ENCODE assay signal across 23 mouse cellular contexts in the genomic region with DNA sequence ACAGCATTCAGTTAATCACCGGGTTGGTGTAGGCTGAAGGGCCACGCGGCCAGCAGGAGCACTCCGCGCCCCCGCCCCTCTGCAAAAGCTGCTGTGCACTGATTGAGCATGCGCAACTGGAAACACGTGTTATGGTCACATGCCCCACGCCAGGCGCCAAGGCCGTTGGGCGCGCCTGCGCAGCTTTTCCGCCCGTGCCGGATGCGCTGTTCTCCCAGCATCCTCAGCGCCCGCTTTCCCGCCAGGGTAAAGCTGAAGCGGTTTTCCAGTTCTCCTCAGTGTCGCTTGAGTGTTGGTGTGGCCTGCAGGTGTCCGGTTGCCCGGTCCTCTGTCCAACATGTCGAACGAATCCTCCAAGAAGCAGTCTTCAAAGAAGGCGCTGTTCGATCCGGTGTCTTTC. TPM values are rescaled to one million over a fixed set of nuclear protein-coding genes. Genes with fewer than 3 reads are reported as not detected.
DNase-seq lines count a peak whose midpoint lies in the region; ATAC-seq and TF ChIP-seq lines count a peak whose summit lies in the region.
"Had no signal": no experiment of that assay in that cellular context is flagged by ENCODE, and none has a peak within 500 bp of the region (broad histone marks: within the 10 kb centered on the region; RNA-seq: fewer than 3 reads in every experiment).

A gene (plus strand): TSS at position 201 of the 400 bp plus-strand sequence.

- H3K9ac ChIP-seq in hindbrain, embryonic 14.5 days: no peak within 1 kb of the TSS
- H3K9ac ChIP-seq in hindbrain, postnatal 0 days (replicated peaks; ENCODE audit: low read length): no peak within 1 kb of the TSS
- H3K9ac ChIP-seq in midbrain, postnatal 0 days (replicated peaks; ENCODE audit: low read length, poor library complexity, severe bottlenecking): no peak within 1 kb of the TSS
- H3K9ac ChIP-seq: embryonic facial prominence, embryonic 12.5 days; forebrain, embryonic 12.5 days; heart, embryonic 12.5 days; hindbrain, embryonic 15.5 days had no signal

- WGBS in hindbrain, embryonic 14.5 days: 92% methylated on average over 30 of the region's 30 CpGs
- WGBS in hindbrain, postnatal 0 days: 93% methylated on average over 30 of the region's 30 CpGs
- WGBS in midbrain, postnatal 0 days: 92% methylated on average over 30 of the region's 30 CpGs

- no peaks in the 10 kb centered on the region for H3K27me3 ChIP-seq in hindbrain, embryonic 14.5 days (ENCODE audit: control insufficient read depth, insufficient read depth, low read length)
- H3K27me3 ChIP-seq in hindbrain, postnatal 0 days (ENCODE audit: insufficient read depth, low read length): no peaks in the 10 kb centered on the region
- no peaks in the 10 kb centered on the region for H3K27me3 ChIP-seq in testis, adult 2 months (ENCODE audit: control insufficient read depth, insufficient read depth, low read length)
- no peaks in the 10 kb centered on the region for H3K27me3 ChIP-seq in midbrain, postnatal 0 days (ENCODE audit: insufficient read depth, low read length)
- H3K27me3 ChIP-seq: CH12.LX; embryonic facial prominence, embryonic 12.5 days; forebrain, embryonic 12.5 days; heart, embryonic 12.5 days; hindbrain, embryonic 15.5 days had no signal

- TF ChIP-seq POLR2A in testis, adult 2 months (IDR thresholded peaks at IDR 0.05; ENCODE audit: control insufficient read depth, low read depth, low read length): peak; percentile 97

- no peak for TF ChIP-seq CTCF in hindbrain, postnatal 0 days (IDR thresholded peaks at IDR 0.05; ENCODE audit: low read depth)
- TF ChIP-seq CTCF in testis, adult 2 months (IDR thresholded peaks at IDR 0.05; ENCODE audit: control insufficient read depth, insufficient read depth, insufficient replicate concordance, low read depth, low read length): no peak
- TF ChIP-seq CTCF in midbrain, postnatal 0 days (IDR thresholded peaks at IDR 0.05): no peak

- DNase-seq in hindbrain, embryonic 14.5 days (ENCODE audit: low spot score): no peak
- DNase-seq in hindbrain, postnatal 0 days (ENCODE audit: low spot score): no peak
- peak; percentile 59 for DNase-seq in ES-CJ7 (ENCODE audit: low read depth, low spot score)
- DNase-seq in layer of hippocampus, postnatal 14 days (ENCODE audit: low spot score in 2 of 2): no peak
- DNase-seq in adrenal gland, adult (ENCODE audit: inconsistent age in 2 of 2, low spot score in 1 of 2): no peak
- no peak for DNase-seq in midbrain, postnatal 0 days (ENCODE audit: low spot score)
- DNase-seq: adrenal gland, postnatal 14 days; cerebellum, adult 11-12 months; cerebellum, adult 9-10 months; cerebellum, postnatal 25 days; gastrocnemius, postnatal 10 days; heart, adult 2 months had no signal

- H3K4me1 ChIP-seq in hindbrain, embryonic 14.5 days (replicated peaks; ENCODE audit: control insufficient read depth, insufficient read depth, low read length): no peaks in the 10 kb centered on the region
- no peaks in the 10 kb centered on the region for H3K4me1 ChIP-seq in hindbrain, postnatal 0 days (ENCODE audit: insufficient read depth, low read length)
- H3K4me1 ChIP-seq in testis, adult 2 months (ENCODE audit: control insufficient read depth, insufficient read depth, low read length): peaks cover 10% of the 10 kb centered on the region
- H3K4me1 ChIP-seq in midbrain, postnatal 0 days (ENCODE audit: insufficient read depth, low read length): no peaks in the 10 kb centered on the region
- H3K4me1 ChIP-seq: embryonic facial prominence, embryonic 12.5 days; forebrain, embryonic 12.5 days; heart, embryonic 12.5 days; hindbrain, embryonic 10.5 days; hindbrain, embryonic 15.5 days had no signal

- ATAC-seq in hindbrain, embryonic 14.5 days (ENCODE audit: low FRiP score): 0 out of 2 replicates have a peak, but pooled peaks have one; percentile 17
- no peak for ATAC-seq in hindbrain, postnatal 0 days
- no peak for ATAC-seq in midbrain, postnatal 0 days (ENCODE audit: low FRiP score)
- ATAC-seq: forebrain, embryonic 16.5 days; inflammation-experienced regulatory T-cells, adult 6 months had no signal

- H3K27ac ChIP-seq in hindbrain, embryonic 14.5 days: no peak within 1 kb of the TSS
- H3K27ac ChIP-seq in hindbrain, postnatal 0 days: no peak within 1 kb of the TSS
- H3K27ac ChIP-seq in testis, adult 2 months (ENCODE audit: control insufficient read depth, insufficient read depth, low read depth, low read length): peak within 1 kb of the TSS; percentile 98
- H3K27ac ChIP-seq in midbrain, postnatal 0 days (ENCODE audit: low read depth, low read length): no peak within 1 kb of the TSS
- H3K27ac ChIP-seq: embryonic facial prominence, embryonic 12.5 days; forebrain, embryonic 12.5 days; heart, adult 2 months; hindbrain, embryonic 10.5 days; hindbrain, embryonic 15.5 days had no signal

- no peaks in the 10 kb centered on the region; the same call in 1 of the 2 replicates for H3K36me3 ChIP-seq in hindbrain, embryonic 14.5 days (replicated peaks; ENCODE audit: control insufficient read depth, insufficient read depth)
- no peaks in the 10 kb centered on the region for H3K36me3 ChIP-seq in hindbrain, postnatal 0 days (ENCODE audit: insufficient read depth, low read length)
- H3K36me3 ChIP-seq in testis, adult 2 months (ENCODE audit: control insufficient read depth, insufficient read depth, low read length): no peaks in the 10 kb centered on the region
- H3K36me3 ChIP-seq in midbrain, postnatal 0 days (ENCODE audit: insufficient read depth, low read length): 0 out of 2 replicates have a peak, but pooled peaks cover 2% of the 10 kb centered on the region
- H3K36me3 ChIP-seq: embryonic facial prominence, embryonic 12.5 days; heart, embryonic 12.5 days; hindbrain, embryonic 10.5 days; hindbrain, embryonic 15.5 days had no signal

- H3K4me3 ChIP-seq in hindbrain, embryonic 14.5 days (replicated peaks; ENCODE audit: low read length): no peak within 1 kb of the TSS
- no peak within 1 kb of the TSS for H3K4me3 ChIP-seq in hindbrain, postnatal 0 days (ENCODE audit: low read length)
- H3K4me3 ChIP-seq in testis, adult 2 months (ENCODE audit: control insufficient read depth, low read depth, low read length): peak within 1 kb of the TSS; percentile 100
- H3K4me3 ChIP-seq in midbrain, postnatal 0 days (ENCODE audit: low read depth, low read length): no peak within 1 kb of the TSS
- H3K4me3 ChIP-seq: embryonic facial prominence, embryonic 12.5 days; forebrain, embryonic 12.5 days; heart, adult 2 months; heart, embryonic 12.5 days; hindbrain, embryonic 10.5 days; hindbrain, embryonic 15.5 days had no signal

- no peaks in the 10 kb centered on the region for H3K9me3 ChIP-seq in hindbrain, embryonic 14.5 days (ENCODE audit: control insufficient read depth, low read length)
- H3K9me3 ChIP-seq in hindbrain, postnatal 0 days (ENCODE audit: low read length): no peaks in the 10 kb centered on the region
- no peaks in the 10 kb centered on the region for H3K9me3 ChIP-seq in midbrain, postnatal 0 days (ENCODE audit: low read length)
- H3K9me3 ChIP-seq: embryonic facial prominence, embryonic 12.5 days; hindbrain, embryonic 15.5 days had no signal

- no peak within 1 kb of the TSS for H3K4me2 ChIP-seq in hindbrain, embryonic 14.5 days (replicated peaks)
- H3K4me2 ChIP-seq in hindbrain, postnatal 0 days (ENCODE audit: low read depth, low read length): no peak within 1 kb of the TSS
- H3K4me2 ChIP-seq in midbrain, postnatal 0 days (ENCODE audit: low read depth, low read length, poor library complexity, severe bottlenecking): no peak within 1 kb of the TSS
- H3K4me2 ChIP-seq: embryonic facial prominence, embryonic 12.5 days; forebrain, embryonic 12.5 days; heart, embryonic 12.5 days; hindbrain, embryonic 15.5 days had no signal

RNA-seq across cellular contexts. Expression of the gene that starts here (rescaled TPM):
- polyA plus RNA-seq in hindbrain, embryonic 14.5 days (2014; fragmentation: Nextera tagmentation; extraction: Ambion mirVana): 0.44 and 0.59 TPM in 2 replicates
- 0.05 TPM in 1 of 2 replicates, not detected in the other for total RNA-seq in hindbrain, postnatal 0 days (2014; rRNA removed)
- polyA plus RNA-seq in hindbrain, postnatal 0 days (2015; fragmentation: Nextera tagmentation; extraction: Ambion mirVana): 0.28 and 0.43 TPM in 2 replicates
- polyA plus RNA-seq in testis, adult 2 months (2012; rRNA removed): 25.2 and 30.0 TPM in 2 replicates
- total RNA-seq in layer of hippocampus, postnatal 14 days (2021): under 1 TPM; 0.17 to 0.35 TPM
- total RNA-seq in midbrain, postnatal 0 days (2014; rRNA removed): 0.49 TPM in 1 of 2 replicates, not detected in the other
- 0.09 and 0.50 TPM in 2 replicates for polyA plus RNA-seq in midbrain, postnatal 0 days (2015; fragmentation: Nextera tagmentation; extraction: Ambion mirVana)
- total RNA-seq: adrenal gland, adult 18-20 months; adrenal gland, postnatal 14 days; CH12.LX; gastrocnemius, postnatal 10 days; gastrocnemius, postnatal 4 days had no signal
- polyA plus RNA-seq: inflammation-experienced regulatory T-cells, adult 6 months had no signal

Comparison
In these comparisons a context has a peak if more than half of its experiments do, and no peak if none do; other contexts are left out.
1. RNA of the gene that starts here (polyA plus RNA-seq): 25.2 to 30.0 TPM in testis, adult 2 months; 0.44 to 0.59 TPM in hindbrain, embryonic 14.5 days, 0.28 to 0.43 TPM in hindbrain, postnatal 0 days and 0.09 to 0.50 TPM in midbrain, postnatal 0 days; every median in the first group is over 10 times any median in the second.
2. Peak in ATAC-seq in hindbrain, embryonic 14.5 days; RNA of the gene not detected or under 1 TPM.